Mouse (Mus musculus) c-Kit-positive CD71-positive TER-119-positive erythroid progenitor cells, embryonic 14.5 days (primary cell): Measurements from ENCODE around the gene C330007P06Rik.

Experiments
- DNase-seq: peaks from one replicate; pipeline ENCODE4 v3.0.0-alpha.2; 2013; ENCODE audit warnings: low spot score

The C330007P06Rik gene

GRCm38 (mm10) chrX:36837069-36837676 is 36.7 kb downstream of the C330007P06Rik start:
- DNase-seq: peak; percentile 54

DNA sequence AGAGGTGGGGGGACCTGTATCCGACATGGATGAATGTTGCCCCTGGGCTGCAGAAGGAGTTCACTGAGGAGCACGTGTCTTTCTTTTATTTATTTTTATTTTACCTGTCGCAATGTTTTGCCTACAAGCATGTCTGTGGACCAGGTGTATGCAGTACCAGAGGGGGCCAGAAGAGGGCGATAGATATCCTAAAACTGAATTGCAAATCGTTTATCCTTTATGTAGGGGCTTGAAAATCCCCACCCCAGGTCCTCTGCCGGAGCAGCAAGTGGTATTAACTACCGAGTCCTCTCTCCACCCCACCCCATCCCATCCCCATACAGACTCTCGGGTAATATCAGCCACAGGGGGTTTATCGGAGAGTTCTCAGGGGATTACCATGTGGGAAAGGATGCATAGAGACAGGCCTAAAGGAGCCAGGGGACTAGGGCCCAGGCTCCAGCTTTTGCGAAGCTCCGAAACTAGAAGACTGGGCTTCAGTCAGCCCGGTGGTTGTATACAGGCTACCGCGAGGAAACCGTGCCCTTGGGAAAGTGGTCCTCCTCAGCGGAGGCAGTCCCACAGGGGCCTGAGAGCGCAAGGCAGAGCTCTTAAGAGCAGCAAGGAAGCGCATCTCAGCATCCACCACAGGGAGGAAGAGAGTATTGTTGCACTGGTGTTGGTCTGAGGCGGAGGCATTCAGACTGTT is 40.4 kb downstream of the C330007P06Rik start:
- DNase-seq: peak; percentile 59

- DNase-seq: no peak
Observed at GRCm38 (mm10) chrX:36831632-36832031, 42.3 kb downstream of the C330007P06Rik start.

DNA sequence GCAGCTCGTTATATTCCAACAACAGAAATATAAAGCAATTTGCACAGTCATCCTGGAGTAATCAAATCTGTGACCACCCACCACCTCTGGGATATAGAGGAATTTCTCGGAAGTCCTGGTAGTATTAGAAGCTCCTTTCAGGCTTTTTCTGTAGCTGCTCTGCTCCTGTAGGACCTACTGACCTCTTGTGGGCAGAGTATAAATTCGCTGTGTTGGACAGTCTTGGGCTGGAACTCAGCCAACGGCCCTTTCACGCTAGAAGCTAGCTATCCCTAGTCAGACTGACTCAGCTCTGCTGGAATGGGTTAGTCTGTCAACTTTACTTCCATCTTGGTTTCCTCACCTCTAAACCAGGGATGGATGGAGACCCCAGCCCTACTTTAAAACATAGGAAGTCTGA is 43.6 kb downstream of the C330007P06Rik start:
- DNase-seq: no peak

- no peak for DNase-seq
Observed at GRCm38 (mm10) chrX:36826873-36827272, 47.0 kb downstream of the C330007P06Rik start.

DNA sequence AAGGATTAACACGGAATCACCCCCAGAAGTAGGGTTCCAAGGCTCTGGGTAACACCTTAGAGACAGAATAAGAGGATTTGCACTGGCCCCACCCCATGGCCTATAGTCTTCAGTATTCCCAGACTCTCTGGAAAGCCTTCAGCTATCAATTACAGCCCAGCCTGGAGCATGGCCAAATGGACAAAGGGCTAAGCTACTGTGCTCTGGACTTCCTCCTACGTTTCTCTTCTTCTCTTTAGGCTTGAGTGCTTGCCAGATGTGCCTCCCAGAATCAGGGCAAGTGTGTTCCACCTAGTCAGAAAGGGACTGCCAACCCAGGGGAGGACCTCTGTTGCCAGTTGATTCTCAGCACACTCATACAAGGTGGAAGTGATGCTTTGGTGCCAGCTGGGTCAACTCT is 48.9 kb downstream of the C330007P06Rik start:
- no peak for DNase-seq

- DNase-seq: no peak
Observed at GRCm38 (mm10) chrX:36823932-36824711, 49.8 kb downstream of the C330007P06Rik start.

DNA sequence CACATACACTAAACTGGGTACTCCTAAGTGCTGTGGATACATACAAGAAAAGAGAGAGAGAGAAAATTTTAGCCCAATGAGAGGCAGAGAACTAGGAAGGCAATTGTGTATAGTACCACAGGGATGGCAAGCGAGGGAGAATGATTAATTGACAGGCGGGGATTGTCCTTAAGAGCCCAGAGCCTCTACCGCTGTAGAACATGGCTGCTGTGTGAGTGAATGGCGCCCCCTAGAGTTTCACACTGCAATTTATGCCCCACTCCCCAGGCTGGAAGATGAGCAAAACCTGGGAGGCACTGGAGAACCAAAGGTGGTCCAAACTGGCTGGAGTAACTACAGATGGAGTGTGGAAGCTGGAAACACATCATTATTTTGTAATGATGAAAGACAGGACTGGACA is 53.7 kb downstream of the C330007P06Rik start:
- peak; percentile 53 for DNase-seq

GRCm38 (mm10) chrX:36819575-36819974 is 54.3 kb downstream of the C330007P06Rik start:
- DNase-seq: no peak

DNA sequence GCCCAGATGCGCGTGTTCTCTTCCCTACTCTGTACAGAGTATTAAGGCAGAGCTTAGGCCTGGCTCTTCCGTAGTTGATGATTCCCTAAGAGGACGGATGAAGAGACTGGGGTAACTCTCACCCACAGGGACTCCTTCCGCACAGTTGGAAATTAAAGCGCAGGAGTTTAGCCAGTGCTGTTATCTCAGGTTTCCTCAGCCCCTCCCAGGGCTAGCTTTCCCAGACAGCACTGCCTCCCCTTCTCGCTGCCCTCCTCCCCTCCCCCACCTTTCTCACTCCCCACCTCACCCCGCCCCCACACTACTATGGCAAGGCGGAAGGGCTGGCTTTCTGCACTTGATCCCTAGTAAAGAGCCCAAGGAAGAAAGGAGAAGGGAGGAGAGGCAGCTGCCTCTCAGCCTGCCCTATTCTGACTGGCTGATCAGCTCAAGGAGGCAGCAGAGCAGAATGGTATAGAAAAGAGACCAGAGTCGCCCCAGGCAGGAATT is 56.9 kb downstream of the C330007P06Rik start:
- no peak for DNase-seq

DNA sequence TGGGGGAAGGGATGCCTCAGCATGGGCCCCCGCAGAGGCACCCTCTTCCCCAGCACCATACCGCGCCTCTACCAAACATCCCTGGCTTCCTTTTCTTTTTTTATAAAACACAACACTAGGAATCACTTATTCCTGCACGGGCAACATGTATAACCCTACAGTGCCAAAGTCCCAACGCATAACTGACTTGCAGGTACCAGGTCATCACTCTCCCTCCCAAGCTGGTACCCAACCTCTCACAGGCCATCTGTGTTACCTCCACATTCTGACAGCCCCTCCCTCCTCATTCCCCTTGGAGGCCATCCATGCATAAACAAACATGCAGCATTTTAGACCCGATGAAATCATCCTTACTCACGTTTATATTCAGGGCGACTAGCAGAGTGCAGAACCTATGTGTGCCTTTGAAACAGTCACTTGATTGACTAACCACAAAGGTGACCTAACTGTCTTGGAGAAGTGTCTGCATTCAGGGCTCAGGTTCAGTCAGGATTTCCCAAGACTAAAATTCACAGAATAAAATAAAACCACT is 57.5 kb downstream of the C330007P06Rik start:
- no peak for DNase-seq

DNA sequence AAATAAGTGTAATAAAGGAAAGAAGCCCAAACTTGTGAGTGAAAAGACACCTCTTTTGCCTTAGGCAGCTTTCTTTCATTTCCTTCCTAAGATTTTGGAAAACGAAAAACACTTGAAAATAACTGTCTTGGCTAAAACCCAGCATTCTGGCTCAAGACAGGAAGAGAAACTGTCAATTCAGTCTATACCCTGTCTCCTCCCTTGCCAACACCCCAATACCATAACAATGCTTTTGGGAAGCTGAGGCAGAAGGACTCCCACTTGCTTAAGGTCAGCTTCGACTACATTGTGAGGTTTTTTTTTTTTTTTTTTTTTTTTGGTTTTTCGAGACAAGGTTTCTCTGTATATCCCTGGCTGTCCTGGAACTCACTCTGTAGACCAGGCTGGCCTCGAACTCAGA is 58.5 kb downstream of the C330007P06Rik start:
- DNase-seq: no peak

DNA sequence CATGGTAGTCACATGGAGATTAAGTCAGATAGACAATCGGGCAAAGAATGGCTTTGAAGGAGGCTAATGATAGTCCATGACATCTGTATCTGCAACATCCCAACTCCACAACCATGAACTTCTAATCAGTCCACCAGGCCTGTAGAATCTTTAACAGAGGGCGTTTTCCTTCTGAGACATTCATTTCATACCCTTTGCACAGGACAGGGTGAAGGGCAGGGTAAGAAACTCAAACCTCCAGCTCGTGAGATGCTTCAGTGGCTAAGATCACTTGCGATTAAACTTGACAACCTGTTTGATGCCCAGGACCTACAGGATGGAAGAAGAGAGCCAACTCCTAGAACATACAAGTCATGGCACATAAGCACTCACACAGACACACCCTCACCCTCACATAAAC is 58.9 kb downstream of the C330007P06Rik start:
- no peak for DNase-seq

DNA sequence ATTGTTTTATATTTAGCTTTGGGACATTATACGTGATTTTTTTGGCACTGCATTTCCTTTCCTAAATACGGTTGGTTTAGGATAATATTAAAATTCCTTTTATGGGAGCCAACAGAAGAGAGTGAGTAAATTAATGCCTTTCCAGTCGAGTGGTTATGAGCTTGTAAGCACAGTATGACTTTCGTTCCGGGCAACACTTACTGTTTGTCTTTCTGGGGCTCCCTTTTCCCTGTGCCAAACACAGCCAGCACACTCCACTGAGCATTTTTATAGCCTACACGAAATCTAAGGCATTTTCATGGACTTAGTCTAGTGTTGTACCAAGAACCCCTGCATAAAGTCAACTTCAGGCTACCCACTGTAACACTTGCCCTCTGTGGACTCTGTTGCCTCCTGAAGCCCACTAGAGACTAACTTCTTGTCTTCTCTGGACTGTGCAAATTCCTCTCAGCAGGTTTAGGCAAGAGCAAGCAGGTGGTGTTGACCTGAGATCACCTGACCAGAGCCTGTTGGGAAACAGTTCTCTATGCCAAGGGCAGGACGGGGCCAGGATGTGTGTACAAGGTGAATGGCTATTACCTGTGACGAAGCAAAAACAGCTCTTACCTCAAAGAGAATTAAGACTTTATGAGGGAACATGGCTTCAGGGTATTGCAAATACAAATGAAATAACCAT is 59.6 kb downstream of the C330007P06Rik start:
- DNase-seq: no peak

- DNase-seq: no peak
Observed at GRCm38 (mm10) chrX:36811377-36811776, 62.5 kb downstream of the C330007P06Rik start.

DNA sequence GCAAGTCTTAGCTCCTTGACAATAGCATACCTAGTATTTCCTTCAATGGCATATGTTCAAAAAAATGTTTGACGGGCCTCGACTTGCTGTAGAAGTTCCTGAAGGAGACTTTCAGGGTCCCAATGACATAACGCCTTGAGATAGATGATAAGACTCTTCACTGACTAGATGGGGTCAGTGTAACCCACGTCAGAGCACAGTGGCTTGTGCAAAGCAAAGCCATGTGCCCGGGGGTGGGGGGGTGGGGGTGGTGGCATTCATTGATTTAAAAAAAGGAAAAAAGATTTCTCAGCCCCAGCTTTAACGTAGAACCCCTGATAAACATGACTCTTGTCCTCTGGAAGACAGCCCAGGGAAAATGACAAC is 65.6 kb downstream of the C330007P06Rik start:
- no peak for DNase-seq

DNA sequence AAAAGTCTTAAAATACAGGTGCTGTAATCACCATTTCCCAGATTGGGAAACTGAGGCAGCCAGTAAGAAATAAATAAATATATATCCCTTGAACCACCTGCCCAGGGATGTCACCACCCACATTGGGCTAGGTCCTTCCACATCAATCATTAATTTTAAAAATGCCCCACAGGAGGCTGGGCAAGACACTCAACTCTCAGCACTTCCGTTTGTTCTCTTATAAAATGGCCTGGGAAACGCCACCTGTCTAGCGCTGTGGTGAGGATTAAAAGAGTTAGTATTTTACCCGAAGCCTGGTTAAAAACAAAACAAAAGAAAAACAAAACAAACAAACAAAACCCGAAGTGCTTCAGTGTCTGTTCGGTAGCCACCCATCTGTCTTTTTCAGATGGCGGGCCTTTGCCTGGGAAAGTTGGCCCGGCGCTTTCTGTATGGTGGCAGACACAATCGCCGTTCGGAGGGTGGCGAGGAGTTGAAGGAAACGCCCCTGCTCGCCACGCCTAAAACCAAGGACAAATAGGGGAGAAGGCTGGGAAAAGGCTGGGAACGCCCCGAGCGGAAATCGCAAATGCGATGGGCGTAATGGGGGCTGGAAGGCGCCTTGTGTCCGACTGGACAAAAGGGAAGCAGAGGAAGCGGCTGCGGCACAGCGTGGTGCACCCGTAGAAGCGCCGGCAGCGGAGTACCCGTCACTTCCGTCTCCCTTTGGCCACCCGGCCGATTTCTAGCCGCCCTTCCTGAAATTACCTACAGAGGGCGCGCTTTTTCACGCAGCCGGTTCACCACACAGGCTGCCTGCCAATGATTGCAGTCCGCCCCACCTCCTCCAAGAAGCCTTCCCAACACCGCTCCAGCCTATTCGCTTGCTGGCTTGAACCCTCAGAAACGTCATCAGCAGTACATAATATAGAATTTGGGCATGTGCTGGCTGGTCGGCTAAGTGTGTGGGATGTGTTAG is 66.3 kb downstream of the C330007P06Rik start:
- DNase-seq: peak; percentile 82

GRCm38 (mm10) chrX:36805466-36806235 is 68.3 kb downstream of the C330007P06Rik start:
- DNase-seq: no peak

DNA sequence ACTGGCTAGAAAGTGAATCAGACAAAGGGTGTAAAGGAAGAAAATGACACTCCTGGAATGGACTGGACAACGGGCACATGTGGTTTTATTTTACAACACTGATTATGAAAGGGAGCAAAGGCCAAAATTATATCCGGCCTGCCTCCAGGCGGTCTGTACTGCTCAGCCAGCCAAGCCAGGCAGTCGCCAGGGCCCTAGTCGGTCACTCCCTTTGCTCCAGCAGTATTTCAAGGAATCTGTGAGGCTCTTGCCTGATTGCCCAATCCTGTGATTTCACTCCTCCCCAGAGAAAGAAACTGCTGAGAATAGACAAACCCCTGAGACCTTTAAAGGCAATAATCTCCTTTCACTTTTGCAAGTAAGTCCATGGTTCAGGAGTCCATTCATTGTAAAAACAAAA is 69.7 kb downstream of the C330007P06Rik start:
- DNase-seq: no peak

GRCm38 (mm10) chrX:36803189-36803588 is 70.7 kb downstream of the C330007P06Rik start:
- DNase-seq: no peak
